Mouse (Mus musculus): ENCODE measurements around the gene 4933425L06Rik. TPM values are rescaled to one million over a fixed set of nuclear protein-coding genes. Genes with fewer than 3 reads are reported as not detected.
A peak's percentile ranks its signal among the peaks of the same experiment; 100 is the strongest.

4933425L06Rik gene
- polyA plus RNA-seq, 1 experiment from 2014 or later: not detected

GRCm38 (mm10) chr13:105053618-105054017 is 28.3 kb upstream of the 4933425L06Rik start:
- Histone ChIP-seq H3K4me3 (ENCODE audit: low read depth, low read length) (peak overlapping the region; percentile 60), H3K9me3 (ENCODE audit: control insufficient read depth) (no peaks in the 10 kb centered on the region), H3K27me3 (replicated peaks; ENCODE audit: control insufficient read depth, insufficient read depth, low read length) (peaks cover 18% of the 10 kb centered on the region), H3K9ac (ENCODE audit: low read depth, low read length) (peak overlapping the region; percentile 31; the same call in 1 of the 2 replicates), H3K27ac (ENCODE audit: low read depth, low read length) (no peak overlapping the region), H3K36me3 (ENCODE audit: control insufficient read depth, insufficient read depth) (no peaks in the 10 kb centered on the region), H3K4me1 (replicated peaks; ENCODE audit: control insufficient read depth, insufficient read depth, low read length) (no peaks in the 10 kb centered on the region), H3K4me2 (replicated peaks; ENCODE audit: low read depth) (peak overlapping the region; percentile 91)
- no peak for ATAC-seq
- TF ChIP-seq CTCF (IDR thresholded peaks at IDR 0.05; ENCODE audit: low read depth): no peak
- 3% methylated on average over 12 of the region's 12 CpGs for WGBS

- peak; percentile 42; the same call in 1 of the 2 replicates for TF ChIP-seq CTCF (IDR thresholded peaks at IDR 0.05; ENCODE audit: low read depth)
- under 1% methylated on average over 74 of the region's 75 CpGs for WGBS
- peak within 1 kb of the TSS; percentile 60 for H3K4me3 ChIP-seq (ENCODE audit: low read depth, low read length)
- H3K27ac ChIP-seq (ENCODE audit: low read depth, low read length): peak within 1 kb of the TSS; percentile 2; the same call in 1 of the 2 replicates
- H3K4me2 ChIP-seq (replicated peaks; ENCODE audit: low read depth): peak within 1 kb of the TSS; percentile 91
- no peaks in the 10 kb centered on the region for H3K36me3 ChIP-seq (ENCODE audit: control insufficient read depth, insufficient read depth)
- no peaks in the 10 kb centered on the region for H3K9me3 ChIP-seq (ENCODE audit: control insufficient read depth)
- H3K27me3 ChIP-seq (replicated peaks; ENCODE audit: control insufficient read depth, insufficient read depth, low read length): peaks cover 18% of the 10 kb centered on the region
- peak within 1 kb of the TSS; percentile 31; the same call in 1 of the 2 replicates for H3K9ac ChIP-seq (ENCODE audit: low read depth, low read length)
- peak; percentile 67 for ATAC-seq
- no peaks in the 10 kb centered on the region for H3K4me1 ChIP-seq (replicated peaks; ENCODE audit: control insufficient read depth, insufficient read depth, low read length)
These were observed 27.6 kb upstream of the 4933425L06Rik start, which contains the start of gene Rgs7bp for GRCm38 (mm10) chr13:105054181-105054940. Rgs7bp (minus strand) TSS chr13:105054930.

GRCm38 (mm10) chr13:105054941-105055309 is 27.0 kb upstream of the 4933425L06Rik start:
- Histone ChIP-seq H3K27me3 (replicated peaks; ENCODE audit: control insufficient read depth, insufficient read depth, low read length) (peaks cover 18% of the 10 kb centered on the region), H3K9ac (ENCODE audit: low read depth, low read length) (no peak overlapping the region), H3K36me3 (ENCODE audit: control insufficient read depth, insufficient read depth) (no peaks in the 10 kb centered on the region), H3K4me3 (ENCODE audit: low read depth, low read length) (peak overlapping the region; percentile 60), H3K9me3 (ENCODE audit: control insufficient read depth) (no peaks in the 10 kb centered on the region), H3K27ac (ENCODE audit: low read depth, low read length) (no peak overlapping the region), H3K4me2 (replicated peaks; ENCODE audit: low read depth) (peak overlapping the region; percentile 91), H3K4me1 (replicated peaks; ENCODE audit: control insufficient read depth, insufficient read depth, low read length) (no peaks in the 10 kb centered on the region)
- WGBS: 3% methylated on average over 8 of the region's 8 CpGs
- ATAC-seq: no peak
- TF ChIP-seq CTCF (IDR thresholded peaks at IDR 0.05; ENCODE audit: low read depth): no peak

GRCm38 (mm10) chr13:105055374-105055773 is 26.5 kb upstream of the 4933425L06Rik start:
- peaks cover 18% of the 10 kb centered on the region for H3K27me3 ChIP-seq (replicated peaks; ENCODE audit: control insufficient read depth, insufficient read depth, low read length)
- no peak overlapping the region for H3K9ac ChIP-seq (ENCODE audit: low read depth, low read length)
- no peaks in the 10 kb centered on the region for H3K4me1 ChIP-seq (replicated peaks; ENCODE audit: control insufficient read depth, insufficient read depth, low read length)
- no peaks in the 10 kb centered on the region for H3K36me3 ChIP-seq (ENCODE audit: control insufficient read depth, insufficient read depth)
- TF ChIP-seq CTCF (IDR thresholded peaks at IDR 0.05; ENCODE audit: low read depth): no peak
- H3K4me3 ChIP-seq (ENCODE audit: low read depth, low read length): no peak overlapping the region
- no peak overlapping the region for H3K27ac ChIP-seq (ENCODE audit: low read depth, low read length)
- no peak for ATAC-seq
- WGBS: 22% methylated on average over 5 of the region's 5 CpGs
- no peaks in the 10 kb centered on the region for H3K9me3 ChIP-seq (ENCODE audit: control insufficient read depth)
- H3K4me2 ChIP-seq (replicated peaks; ENCODE audit: low read depth): peak overlapping the region; percentile 91

- ATAC-seq: no peak
- H3K9ac ChIP-seq (ENCODE audit: low read depth, low read length): no peak overlapping the region
- no peaks in the 10 kb centered on the region for H3K27me3 ChIP-seq (replicated peaks; ENCODE audit: control insufficient read depth, insufficient read depth, low read length)
- no peak overlapping the region for H3K4me3 ChIP-seq (ENCODE audit: low read depth, low read length)
- no peaks in the 10 kb centered on the region for H3K4me1 ChIP-seq (replicated peaks; ENCODE audit: control insufficient read depth, insufficient read depth, low read length)
- H3K9me3 ChIP-seq (ENCODE audit: control insufficient read depth): no peaks in the 10 kb centered on the region
- no peak for TF ChIP-seq CTCF (IDR thresholded peaks at IDR 0.05; ENCODE audit: low read depth)
- H3K27ac ChIP-seq (ENCODE audit: low read depth, low read length): no peak overlapping the region
- H3K36me3 ChIP-seq (ENCODE audit: control insufficient read depth, insufficient read depth): no peaks in the 10 kb centered on the region
- no peak overlapping the region for H3K4me2 ChIP-seq (replicated peaks; ENCODE audit: low read depth)
These were observed 15.8 kb upstream of the 4933425L06Rik start for GRCm38 (mm10) chr13:105066119-105066518.

GRCm38 (mm10) chr13:105066890-105067845 is 14.8 kb upstream of the 4933425L06Rik start:
- Histone ChIP-seq H3K27me3 (replicated peaks; ENCODE audit: control insufficient read depth, insufficient read depth, low read length) (no peaks in the 10 kb centered on the region), H3K27ac (ENCODE audit: low read depth, low read length) (no peak overlapping the region), H3K36me3 (ENCODE audit: control insufficient read depth, insufficient read depth) (no peaks in the 10 kb centered on the region), H3K9ac (ENCODE audit: low read depth, low read length) (no peak overlapping the region), H3K4me1 (replicated peaks; ENCODE audit: control insufficient read depth, insufficient read depth, low read length) (no peaks in the 10 kb centered on the region), H3K4me2 (replicated peaks; ENCODE audit: low read depth) (no peak overlapping the region), H3K4me3 (ENCODE audit: low read depth, low read length) (no peak overlapping the region), H3K9me3 (ENCODE audit: control insufficient read depth) (no peaks in the 10 kb centered on the region)
- no peak for ATAC-seq
- 0 out of 2 replicates have a peak, but pooled peaks have one; percentile 20 for TF ChIP-seq CTCF (IDR thresholded peaks at IDR 0.05; ENCODE audit: low read depth)
- WGBS: 59% methylated on average over 7 of the region's 7 CpGs
